Mouse (Mus musculus): ENCODE measurements around the gene Tox4. TPM values are rescaled to one million over a fixed set of nuclear protein-coding genes. Genes with fewer than 3 reads are reported as not detected.

Tox4 gene
- polyA plus RNA-seq, 1 experiment from 2014 or later = 39.7 TPM

DNA sequence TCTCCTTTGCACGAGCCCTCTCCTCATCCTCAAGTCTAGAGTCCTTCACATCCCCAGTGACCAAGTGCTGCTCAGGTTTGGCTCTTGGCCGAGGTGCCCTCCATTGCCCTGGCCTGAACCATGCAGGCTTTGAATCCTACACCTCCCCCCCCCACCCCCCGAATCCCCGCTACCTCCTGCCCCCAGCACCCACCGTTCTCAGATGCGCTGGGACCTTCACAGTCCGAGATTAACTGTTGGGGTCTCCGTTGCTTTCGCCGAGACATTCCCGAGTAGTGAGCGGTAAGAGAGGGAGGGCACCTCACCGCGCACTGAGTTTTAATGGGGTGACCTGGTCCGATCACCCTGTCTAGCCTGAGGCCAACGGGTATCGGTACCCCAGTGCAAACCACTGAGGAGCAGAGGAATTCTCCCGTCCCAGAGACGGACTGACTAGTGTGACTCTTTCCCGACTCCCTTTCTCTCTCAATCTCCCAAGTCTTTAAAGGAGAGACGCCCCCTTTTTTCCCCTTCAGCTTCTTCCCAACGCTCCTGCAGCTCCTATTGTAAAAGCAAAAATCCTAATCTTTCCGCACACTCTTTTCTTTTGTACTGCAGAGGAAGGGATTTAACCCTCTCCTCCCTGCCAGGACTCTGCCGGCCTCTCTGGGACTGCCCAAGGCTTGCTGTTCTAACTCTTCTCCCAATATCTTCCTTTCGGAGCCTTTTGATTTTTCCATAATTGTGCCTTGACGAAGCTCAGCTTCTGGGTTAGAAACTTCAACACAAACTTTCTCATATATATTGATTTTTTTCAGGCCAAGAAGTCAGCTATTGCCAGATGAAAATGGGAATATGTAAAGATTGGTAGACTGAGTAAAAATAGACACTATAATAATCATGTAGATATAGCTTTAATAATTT, 49.2 kb downstream of the Tox4 start, which contains the start of gene Sall2:
Gene Sall2, minus strand, starts transcription at position 853 of the 903 bp plus-strand sequence.
- ATAC-seq (ENCODE audit: insufficient number of reproducible peaks, insufficient read depth, low FRiP score, low read depth) = no peak
- Histone ChIP-seq H3K27ac (replicated peaks in 1 of 2; ENCODE audit: control insufficient read depth in 1 of 2, insufficient read depth in 1 of 2, low read depth in 2 of 2, low read length in 2 of 2) (no peak within 1 kb of the TSS), H3K4me1 (ENCODE audit: control insufficient read depth in 2 of 2, insufficient read depth in 2 of 2, low read length in 2 of 2) (peaks cover 2 to 6% of the 10 kb centered on the region in 2 experiments; a peak in 3 of 4 replicates), H3K9ac (ENCODE audit: low read length) (peak within 1 kb of the TSS; percentile 50; the same call in 1 of the 2 replicates), H3K36me3 (ENCODE audit: control insufficient read depth, insufficient read depth, low read length) (no peaks in the 10 kb centered on the region), H3K4me3 (ENCODE audit: control insufficient read depth in 1 of 2, insufficient read depth in 1 of 2, low read depth in 1 of 2, low read length in 2 of 2) (peak within 1 kb of the TSS; percentile 47), H3K4me2 (ENCODE audit: low read length) (peak within 1 kb of the TSS; percentile 85), H3K27me3 (ENCODE audit: control insufficient read depth, insufficient read depth, low read length) (peaks cover 38% of the 10 kb centered on the region), H3K9me3 (ENCODE audit: control insufficient read depth, low read length) (no peaks in the 10 kb centered on the region)
- WGBS = under 1% methylated on average over 26 of the region's 26 CpGs

DNA sequence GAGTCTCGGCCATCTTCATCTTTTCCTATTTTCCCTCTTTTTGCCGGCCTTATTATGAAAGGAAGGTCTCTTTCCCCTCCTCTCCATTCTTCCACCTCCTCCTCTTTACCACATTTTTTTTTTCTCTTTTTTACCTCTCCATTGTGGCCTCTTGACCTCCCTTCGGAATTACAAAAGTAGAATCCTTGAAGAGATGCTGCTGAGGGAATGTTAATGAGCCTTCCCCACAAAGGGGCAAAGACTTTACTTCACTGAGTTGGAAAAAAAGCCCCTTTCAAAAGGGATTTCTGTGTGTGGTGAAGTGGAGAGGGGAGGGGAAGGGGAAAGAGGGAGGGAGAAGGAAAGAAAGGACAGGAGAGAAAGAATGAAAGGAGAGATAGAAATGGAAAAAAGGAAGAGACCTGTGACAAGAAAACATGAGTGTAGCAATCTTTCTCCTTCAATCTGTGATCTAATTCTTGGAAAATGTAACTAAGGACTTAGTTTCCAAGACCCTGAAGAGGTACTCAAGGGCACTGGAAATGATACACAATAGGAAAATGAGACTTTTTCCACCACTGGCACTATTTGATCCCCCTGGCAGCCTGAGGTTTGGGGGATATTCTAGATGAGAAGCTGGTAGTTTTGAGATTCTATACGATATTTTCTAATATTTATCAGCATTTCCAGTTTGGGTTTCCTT, 52.3 kb downstream of the Tox4 start:
- H3K4me1 ChIP-seq (ENCODE audit: control insufficient read depth in 2 of 2, insufficient read depth in 2 of 2, low read length in 2 of 2) = peaks cover 2 to 6% of the 10 kb centered on the region in 2 experiments; a peak in 3 of 4 replicates
- no peak overlapping the region for H3K4me2 ChIP-seq (ENCODE audit: low read length)
- no peak for ATAC-seq (ENCODE audit: insufficient number of reproducible peaks, insufficient read depth, low FRiP score, low read depth)
- no peaks in the 10 kb centered on the region for H3K36me3 ChIP-seq (ENCODE audit: control insufficient read depth, insufficient read depth, low read length)
- H3K9ac ChIP-seq (ENCODE audit: low read length) = no peak overlapping the region
- no peak overlapping the region for H3K27ac ChIP-seq (replicated peaks in 1 of 2; ENCODE audit: control insufficient read depth in 1 of 2, insufficient read depth in 1 of 2, low read depth in 2 of 2, low read length in 2 of 2)
- 28% methylated on average over 4 of the region's 4 CpGs for WGBS
- no peak overlapping the region for H3K4me3 ChIP-seq (ENCODE audit: control insufficient read depth in 1 of 2, insufficient read depth in 1 of 2, low read depth in 1 of 2, low read length in 2 of 2)
- peaks cover 38% of the 10 kb centered on the region for H3K27me3 ChIP-seq (ENCODE audit: control insufficient read depth, insufficient read depth, low read length)
- no peaks in the 10 kb centered on the region for H3K9me3 ChIP-seq (ENCODE audit: control insufficient read depth, low read length)

DNA sequence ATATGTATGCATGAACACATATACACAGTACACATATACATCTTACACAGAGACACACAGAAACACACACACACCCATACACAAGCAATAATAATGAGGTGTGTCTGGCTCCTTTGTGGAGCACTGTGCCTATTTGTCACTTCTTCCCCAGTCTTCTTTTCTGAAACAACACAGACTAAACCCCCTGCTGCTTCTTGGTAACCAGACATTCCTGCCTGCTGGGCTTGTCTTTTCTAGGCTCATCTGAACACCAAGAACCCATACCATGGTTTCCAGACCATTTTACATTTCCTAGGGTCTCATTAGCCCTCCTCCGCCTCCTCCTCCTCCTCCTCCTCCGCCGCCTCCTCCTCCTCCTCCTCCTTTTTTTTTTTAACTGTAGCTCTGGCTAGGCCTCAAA, 53.2 kb downstream of the Tox4 start:
- Histone ChIP-seq H3K9ac (ENCODE audit: low read length) (no peak overlapping the region), H3K9me3 (ENCODE audit: control insufficient read depth, low read length) (no peaks in the 10 kb centered on the region), H3K27me3 (ENCODE audit: control insufficient read depth, insufficient read depth, low read length) (peaks cover 32% of the 10 kb centered on the region), H3K4me2 (ENCODE audit: low read length) (no peak overlapping the region), H3K4me1 (ENCODE audit: control insufficient read depth in 2 of 2, insufficient read depth in 2 of 2, low read length in 2 of 2) (peaks cover 2 to 6% of the 10 kb centered on the region in 2 experiments; a peak in 2 of 4 replicates), H3K36me3 (ENCODE audit: control insufficient read depth, insufficient read depth, low read length) (no peaks in the 10 kb centered on the region), H3K27ac (replicated peaks in 1 of 2; ENCODE audit: control insufficient read depth in 1 of 2, insufficient read depth in 1 of 2, low read depth in 2 of 2, low read length in 2 of 2) (no peak overlapping the region), H3K4me3 (ENCODE audit: control insufficient read depth in 1 of 2, insufficient read depth in 1 of 2, low read depth in 1 of 2, low read length in 2 of 2) (no peak overlapping the region)
- ATAC-seq (ENCODE audit: insufficient number of reproducible peaks, insufficient read depth, low FRiP score, low read depth) = no peak
- 70% methylated on average over 3 of the region's 3 CpGs for WGBS

DNA sequence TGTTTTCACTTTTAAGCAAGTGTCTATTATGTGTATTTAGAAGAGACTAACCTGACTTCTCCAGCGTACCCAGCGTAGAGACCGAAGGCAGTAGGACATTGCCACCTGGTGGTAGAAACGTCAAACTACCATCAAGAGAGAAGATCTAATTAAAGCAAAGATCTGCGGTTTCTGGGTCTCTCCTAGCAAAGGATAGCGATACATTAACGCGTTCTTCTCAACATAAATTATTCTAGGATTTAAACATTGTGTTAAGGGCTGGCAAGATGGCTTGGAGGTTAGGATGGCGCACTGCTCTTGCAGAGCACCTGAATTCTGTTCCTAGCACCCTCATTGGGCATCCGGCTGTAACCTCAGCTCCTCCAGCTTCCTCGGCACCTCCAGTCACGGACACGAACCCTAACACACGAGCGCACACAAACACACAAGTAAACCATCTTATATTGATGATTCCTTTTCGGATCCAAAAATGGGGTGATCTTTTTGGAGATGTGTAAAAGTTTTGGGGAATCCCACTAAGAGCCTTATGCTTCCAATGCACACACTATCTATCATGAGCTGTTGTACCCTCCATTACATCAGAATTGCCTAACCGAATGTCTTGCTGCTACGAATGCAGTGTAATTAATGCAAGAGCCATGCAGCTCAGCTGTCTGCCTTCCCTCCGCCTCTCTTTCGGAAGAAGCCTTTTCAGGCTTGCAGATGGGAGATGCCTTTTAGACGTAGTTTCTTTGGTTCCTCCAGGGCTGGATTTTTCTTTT, 60.0 kb downstream of the Tox4 start:
- Histone ChIP-seq H3K27ac (replicated peaks in 1 of 2; ENCODE audit: control insufficient read depth in 1 of 2, insufficient read depth in 1 of 2, low read depth in 2 of 2, low read length in 2 of 2) (no peak overlapping the region), H3K4me3 (ENCODE audit: control insufficient read depth in 1 of 2, insufficient read depth in 1 of 2, low read depth in 1 of 2, low read length in 2 of 2) (no peak overlapping the region), H3K9me3 (ENCODE audit: control insufficient read depth, low read length) (no peaks in the 10 kb centered on the region), H3K9ac (ENCODE audit: low read length) (no peak overlapping the region), H3K4me1 (ENCODE audit: control insufficient read depth in 2 of 2, insufficient read depth in 2 of 2, low read length in 2 of 2) (no peaks in the 10 kb centered on the region), H3K36me3 (ENCODE audit: control insufficient read depth, insufficient read depth, low read length) (no peaks in the 10 kb centered on the region), H3K27me3 (ENCODE audit: control insufficient read depth, insufficient read depth, low read length) (no peaks in the 10 kb centered on the region), H3K4me2 (ENCODE audit: low read length) (0 out of 2 replicates have a peak overlapping the region, but pooled peaks have one; percentile 1)
- 28% methylated on average over 21 of the region's 21 CpGs for WGBS
- ATAC-seq (ENCODE audit: insufficient number of reproducible peaks, insufficient read depth, low FRiP score, low read depth) = no peak

DNA sequence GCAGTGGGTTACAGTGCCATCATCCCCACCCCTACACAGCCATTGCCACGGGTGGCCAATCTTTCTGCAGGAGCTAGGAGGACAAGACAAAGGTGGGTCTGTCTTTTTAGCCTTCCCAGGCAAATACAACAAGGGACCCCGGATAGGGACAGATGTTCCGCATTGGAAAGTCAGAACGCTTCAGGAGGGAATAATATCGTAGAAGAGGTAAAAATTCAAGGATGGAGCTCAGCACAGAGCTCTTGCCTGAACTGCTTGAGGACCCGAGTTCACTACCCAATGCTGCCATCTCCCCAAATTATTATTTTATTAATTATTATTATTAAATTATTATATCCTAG, 60.5 kb downstream of the Tox4 start:
- no peak overlapping the region for H3K27ac ChIP-seq (replicated peaks in 1 of 2; ENCODE audit: control insufficient read depth in 1 of 2, insufficient read depth in 1 of 2, low read depth in 2 of 2, low read length in 2 of 2)
- 64% methylated on average over 6 of the region's 6 CpGs for whole genome bisulfite sequencing
- ATAC-seq (ENCODE audit: insufficient number of reproducible peaks, insufficient read depth, low FRiP score, low read depth) = no peak
- H3K36me3 ChIP-seq (ENCODE audit: control insufficient read depth, insufficient read depth, low read length) = no peaks in the 10 kb centered on the region
- H3K4me1 ChIP-seq (ENCODE audit: control insufficient read depth in 2 of 2, insufficient read depth in 2 of 2, low read length in 2 of 2) = no peaks in the 10 kb centered on the region
- no peak overlapping the region for H3K9ac ChIP-seq (ENCODE audit: low read length)
- 0 out of 2 replicates have a peak, but pooled peaks cover 2% of the 10 kb centered on the region for H3K9me3 ChIP-seq (ENCODE audit: control insufficient read depth, low read length)
- H3K4me3 ChIP-seq (ENCODE audit: control insufficient read depth in 1 of 2, insufficient read depth in 1 of 2, low read depth in 1 of 2, low read length in 2 of 2) = no peak overlapping the region
- H3K4me2 ChIP-seq (ENCODE audit: low read length) = no peak overlapping the region
- no peaks in the 10 kb centered on the region for H3K27me3 ChIP-seq (ENCODE audit: control insufficient read depth, insufficient read depth, low read length)

Other genes with a start within 250 kb of the Tox4 start
- gene Olfr221, start 236.7 kb upstream of the Tox4 start, polyA plus RNA-seq (2014; fragmentation: Nextera tagmentation; extraction: Ambion mirVana) = 0.19 TPM in 1 of 2 replicates, not detected in the other
- gene Hnrnpc, start 175.1 kb upstream of the Tox4 start, polyA plus RNA-seq (2014; fragmentation: Nextera tagmentation; extraction: Ambion mirVana) = 331 and 352 TPM in 2 replicates
- 32.0 and 32.6 TPM in 2 replicates for gene Rpgrip1, start 168.4 kb upstream of the Tox4 start, polyA plus RNA-seq (2014; fragmentation: Nextera tagmentation; extraction: Ambion mirVana)
- 30.2 and 36.6 TPM in 2 replicates for gene Supt16, start 81.7 kb upstream of the Tox4 start, polyA plus RNA-seq (2014; fragmentation: Nextera tagmentation; extraction: Ambion mirVana)
- 28.2 and 30.3 TPM in 2 replicates for gene Chd8, start 21.4 kb upstream of the Tox4 start, polyA plus RNA-seq (2014; fragmentation: Nextera tagmentation; extraction: Ambion mirVana)
- gene Rab2b, start 399 bp downstream of the Tox4 start, polyA plus RNA-seq (2014; fragmentation: Nextera tagmentation; extraction: Ambion mirVana) = 16.4 and 16.8 TPM in 2 replicates
- gene Mettl3, start 26.0 kb downstream of the Tox4 start, polyA plus RNA-seq (2014; fragmentation: Nextera tagmentation; extraction: Ambion mirVana) = 20.5 and 24.1 TPM in 2 replicates
- 6.0 and 6.2 TPM in 2 replicates for gene Sall2, start 49.6 kb downstream of the Tox4 start, polyA plus RNA-seq (2014; fragmentation: Nextera tagmentation; extraction: Ambion mirVana)
- not detected in 2 replicates for gene Olfr1513, start 77.3 kb downstream of the Tox4 start, polyA plus RNA-seq (2014; fragmentation: Nextera tagmentation; extraction: Ambion mirVana)
- gene Olfr1512, start 100.0 kb downstream of the Tox4 start, polyA plus RNA-seq (2014; fragmentation: Nextera tagmentation; extraction: Ambion mirVana) = not detected in 2 replicates
- not detected in 2 replicates for gene Olfr1511, start 118.2 kb downstream of the Tox4 start, polyA plus RNA-seq (2014; fragmentation: Nextera tagmentation; extraction: Ambion mirVana)
- gene Olfr1510, start 135.2 kb downstream of the Tox4 start, polyA plus RNA-seq (2014; fragmentation: Nextera tagmentation; extraction: Ambion mirVana) = not detected in 2 replicates
- gene Olfr1509, start 163.8 kb downstream of the Tox4 start, polyA plus RNA-seq (2014; fragmentation: Nextera tagmentation; extraction: Ambion mirVana) = not detected in 2 replicates
- not detected in 2 replicates for gene Olfr1508, start 188.3 kb downstream of the Tox4 start, polyA plus RNA-seq (2014; fragmentation: Nextera tagmentation; extraction: Ambion mirVana)
- not detected in 2 replicates for gene Olfr1507, start 216.6 kb downstream of the Tox4 start, polyA plus RNA-seq (2014; fragmentation: Nextera tagmentation; extraction: Ambion mirVana)

All from heart, embryonic 14.5 days (tissue).